Mouse (Mus musculus) ES-Bruce4 (cell line): Measurements from ENCODE around the gene Csrnp3.

Experiments
- EP300 ChIP-seq: IDR thresholded peaks from 2 replicates; pipeline ENCODE4 v1.6.1; 2011; ENCODE audit warnings: low read depth, low read length; ENCODE audit not compliant: insufficient read depth
- POLR2A ChIP-seq: IDR thresholded peaks from one replicate; pipeline ENCODE4 v1.8.1; 2011; ENCODE audit warnings: low read length; ENCODE audit not compliant: insufficient read depth

DNA sequence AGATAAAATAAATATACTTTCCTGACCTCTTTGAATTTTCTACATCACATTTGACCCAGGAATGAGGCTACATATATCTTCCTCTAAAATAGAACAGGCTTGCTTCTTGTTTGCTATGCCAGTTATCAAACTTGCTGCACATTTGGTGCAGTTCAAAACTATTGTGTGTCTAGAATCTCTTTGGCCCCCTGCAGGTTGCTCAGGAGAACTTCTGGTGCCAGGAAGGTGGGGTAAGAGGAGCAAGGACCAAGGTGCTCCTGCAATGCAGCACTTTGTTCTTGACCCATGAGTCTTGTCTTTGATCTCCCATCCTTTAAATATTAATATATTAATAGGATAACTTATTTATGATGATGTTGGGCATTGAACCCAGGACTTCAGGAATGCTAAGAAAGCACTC is 144.5 kb downstream of the Csrnp3 start:
- no peak for TF ChIP-seq POLR2A
- no peak for TF ChIP-seq EP300
